Mouse (Mus musculus) neural tube, embryonic 14.5 days (tissue): ENCODE results near the gene Thap11. TPM values are rescaled to one million over a fixed set of nuclear protein-coding genes. Genes with fewer than 3 reads are reported as not detected.
"Not testable (repeated sequence)": the region's sequence is repeated elsewhere in the genome, so short reads cannot be mapped to it uniquely, and the experiment has no call there.

ENCODE experiments used
- ATAC-seq: fragments of 200-750 bp; cut with Nextera tagmentation; 2 replicates; pipeline ENCODE4 v1.8.0; 2017; ENCODE audit warnings: low read depth, mild to moderate bottlenecking, moderate TSS enrichment, moderate library complexity
- H3K27ac ChIP-seq: fragments of 300-500 bp; sonication (generic); 2 replicates; pipeline ENCODE4 v1.5.1; 2014; ENCODE audit warnings: low read depth, mild to moderate bottlenecking, control low read depth, low read length, moderate library complexity, mixed read lengths
- H3K27me3 ChIP-seq: fragments of 300-500 bp; sonication (generic); 2 replicates; pipeline ENCODE4 v1.6.1; 2014; ENCODE audit warnings: low read length; ENCODE audit not compliant: control insufficient read depth, insufficient read depth
- H3K36me3 ChIP-seq: fragments of 300-500 bp; sonication (generic); 2 replicates; pipeline ENCODE4 v1.6.1; 2014; ENCODE audit warnings: low read length, mixed read lengths; ENCODE audit not compliant: control insufficient read depth, insufficient read depth
- H3K4me1 ChIP-seq: fragments of 300-500 bp; sonication (generic); 2 replicates; pipeline ENCODE4 v1.6.1; 2014; ENCODE audit warnings: low read length; ENCODE audit not compliant: control insufficient read depth, insufficient read depth
- H3K4me2 ChIP-seq: fragments of 300-500 bp; sonication (generic); 2 replicates; pipeline ENCODE4 v1.6.1; 2014; ENCODE audit warnings: mild to moderate bottlenecking, low read depth, low read length, control low read depth
- H3K4me3 ChIP-seq: fragments of 300-500 bp; sonication (generic); 2 replicates; pipeline ENCODE4 v1.5.1; 2014; ENCODE audit warnings: low read depth, low read length, control low read depth, mixed read lengths
- H3K9ac ChIP-seq: fragments of 300-500 bp; sonication (generic); replicated peaks from 2 replicates; pipeline ENCODE4 v1.6.1; 2014; ENCODE audit warnings: low read depth, mild to moderate bottlenecking, control low read depth, low read length, mixed read lengths
- H3K9me3 ChIP-seq: fragments of 300-500 bp; sonication (generic); 2 replicates; pipeline ENCODE4 v1.6.1; 2016; ENCODE audit warnings: low read length; ENCODE audit not compliant: control insufficient read depth
- WGBS: fragments of 180-500 bp; shearing (Covaris S2); extraction: QIAGEN DNeasy Blood & Tissue Kit; methylation state at CpG from one replicate; pipeline ENCODE4 v1.1.7; 2014; 5-methylcytosine and 5-hydroxymethylcytosine counted together
- polyA plus RNA-seq: library from polyadenylated mRNA; unstranded; fragments of >200 nt; fragmentation: Nextera tagmentation; extraction: Ambion mirVana; gene quantifications from 2 replicates; pipeline ENCODE4 v1.2.1, GENCODE M21; 2014

The Thap11 gene
- polyA plus RNA-seq, 1 experiment from 2014 or later, result 44.1 TPM

GRCm38 (mm10) chr8:105813241-105813640 is 41.7 kb upstream of the Thap11 start:
- H3K9me3 ChIP-seq, result no peaks in the 10 kb centered on the region

DNA sequence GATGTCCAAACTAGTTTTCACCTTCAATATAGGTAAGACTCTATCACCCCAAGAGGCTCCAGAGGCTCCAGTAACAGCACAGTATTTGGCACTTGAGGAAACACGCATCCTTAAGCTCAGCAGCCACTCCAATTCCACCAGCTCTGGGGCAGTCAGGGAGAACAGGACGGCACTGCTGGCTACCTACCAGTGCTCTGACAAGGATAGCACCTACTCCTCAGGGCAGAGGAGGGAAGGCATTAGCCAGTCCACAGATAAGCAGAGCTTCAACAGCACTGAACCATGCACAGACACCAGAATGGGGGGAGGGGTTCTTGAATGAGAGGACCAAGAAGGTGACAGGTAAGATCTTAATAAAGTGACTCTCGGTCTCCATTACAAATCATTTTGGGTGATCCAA is 35.3 kb upstream of the Thap11 start:
- no peak overlapping the region for H3K9ac ChIP-seq
- H3K4me2 ChIP-seq, result no peak overlapping the region
- WGBS, result 91% methylated on average over 3 of the region's 3 CpGs
- H3K27ac ChIP-seq, result no peak overlapping the region
- no peak for ATAC-seq
- no peaks in the 10 kb centered on the region for H3K9me3 ChIP-seq
- H3K4me3 ChIP-seq, result no peak overlapping the region
- peaks cover 16% of the 10 kb centered on the region; the same call in 1 of the 2 replicates for H3K36me3 ChIP-seq
- H3K4me1 ChIP-seq, result no peaks in the 10 kb centered on the region
- H3K27me3 ChIP-seq, result no peaks in the 10 kb centered on the region

More at GRCm38 (mm10) chr8:105813241-105813640, 41.7 kb upstream of the Thap11 start:
- WGBS, result over 99% methylated on average over 6 of the region's 6 CpGs
- no peak for ATAC-seq
- Histone ChIP-seq H3K4me2 (no peak overlapping the region), H3K4me3 (no peak overlapping the region), H3K4me1 (no peaks in the 10 kb centered on the region), H3K27me3 (no peaks in the 10 kb centered on the region), H3K27ac (no peak overlapping the region), H3K9ac (no peak overlapping the region), H3K36me3 (no peaks in the 10 kb centered on the region)

GRCm38 (mm10) chr8:105820925-105821324 is 34.0 kb upstream of the Thap11 start:
- no peak for ATAC-seq
- Histone ChIP-seq H3K4me1 (peaks cover 6% of the 10 kb centered on the region), H3K27ac (no peak overlapping the region), H3K9ac (no peak overlapping the region), H3K27me3 (no peaks in the 10 kb centered on the region), H3K9me3 (no peaks in the 10 kb centered on the region), H3K36me3 (peaks cover 17% of the 10 kb centered on the region; the same call in 1 of the 2 replicates), H3K4me2 (no peak overlapping the region), H3K4me3 (no peak overlapping the region)
- 100% methylated on average over 1 of the region's 1 CpGs for whole genome bisulfite sequencing

- Histone ChIP-seq H3K4me1 (peaks cover 10% of the 10 kb centered on the region), H3K9me3 (no peaks in the 10 kb centered on the region), H3K36me3 (peaks cover 15% of the 10 kb centered on the region; the same call in 1 of the 2 replicates), H3K9ac (no peak overlapping the region), H3K4me2 (peak overlapping the region; percentile 96), H3K27me3 (no peaks in the 10 kb centered on the region; the same call in 1 of the 2 replicates), H3K27ac (no peak overlapping the region), H3K4me3 (peak overlapping the region; percentile 98)
- ATAC-seq, result no peak
- 59% methylated on average over 4 of the region's 4 CpGs for WGBS
Observed at GRCm38 (mm10) chr8:105825506-105825905, 29.4 kb upstream of the Thap11 start.

- no peaks in the 10 kb centered on the region for H3K9me3 ChIP-seq
- WGBS, result 7% methylated on average over 4 of the region's 4 CpGs
Observed at GRCm38 (mm10) chr8:105826379-105826778, 28.6 kb upstream of the Thap11 start.

GRCm38 (mm10) chr8:105826861-105827848 is 27.8 kb upstream of the Thap11 start, which contains the start of the genes Ranbp10 and Tsnaxip1:
Gene Ranbp10, minus strand, starts transcription at chr8:105827350.
Gene Tsnaxip1, plus strand, starts transcription at chr8:105827731.
- Histone ChIP-seq H3K9ac (peak within 1 kb of the TSS; percentile 92), H3K4me2 (peak within 1 kb of the TSS; percentile 96), H3K9me3 (no peaks in the 10 kb centered on the region), H3K27ac (peak within 1 kb of the TSS; percentile 71), H3K27me3 (no peaks in the 10 kb centered on the region; the same call in 1 of the 2 replicates), H3K4me3 (peak within 1 kb of the TSS; percentile 98), H3K4me1 (peaks cover 10% of the 10 kb centered on the region), H3K36me3 (peaks cover 14% of the 10 kb centered on the region; the same call in 1 of the 2 replicates)
- ATAC-seq, result peak; percentile 99
- 0% methylated on average over 51 of the region's 52 CpGs for WGBS

More at GRCm38 (mm10) chr8:105826379-105826778, 28.6 kb upstream of the Thap11 start:
- peak overlapping the region; percentile 92 for H3K9ac ChIP-seq
- H3K27ac ChIP-seq, result peak overlapping the region; percentile 71; the same call in 1 of the 2 replicates
- peak overlapping the region; percentile 98 for H3K4me3 ChIP-seq
- H3K36me3 ChIP-seq, result peaks cover 14% of the 10 kb centered on the region; the same call in 1 of the 2 replicates
- peaks cover 10% of the 10 kb centered on the region for H3K4me1 ChIP-seq
- no peaks in the 10 kb centered on the region; the same call in 1 of the 2 replicates for H3K27me3 ChIP-seq
- peak overlapping the region; percentile 96 for H3K4me2 ChIP-seq
- ATAC-seq, result no peak

DNA sequence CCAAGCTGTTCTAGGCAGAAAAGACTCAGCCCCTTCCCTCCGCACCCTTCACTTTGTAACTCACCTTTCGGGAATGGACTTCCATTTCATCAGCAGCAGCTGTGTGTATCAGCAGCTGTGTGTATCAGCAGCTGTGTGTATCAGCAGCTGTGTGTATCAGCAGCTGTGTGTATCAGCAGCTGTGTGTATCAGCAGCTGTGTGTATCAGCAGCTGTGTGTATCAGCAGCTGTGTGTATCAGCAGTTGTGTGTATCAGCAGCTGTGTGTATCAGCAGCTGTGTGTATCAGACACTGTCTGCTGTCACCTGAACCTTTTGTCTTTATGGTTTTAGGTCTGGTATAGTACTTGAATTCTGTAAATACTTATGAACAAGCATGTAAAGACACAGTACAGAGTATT is 21.2 kb upstream of the Thap11 start:
- H3K4me1 ChIP-seq, H3K27ac ChIP-seq, H3K27me3 ChIP-seq, H3K9me3 ChIP-seq, H3K4me2 ChIP-seq, H3K4me3 ChIP-seq, ATAC-seq, H3K9ac ChIP-seq, H3K36me3 ChIP-seq: not testable (repeated sequence)
- 80% methylated on average over 2 of the region's 2 CpGs for WGBS

DNA sequence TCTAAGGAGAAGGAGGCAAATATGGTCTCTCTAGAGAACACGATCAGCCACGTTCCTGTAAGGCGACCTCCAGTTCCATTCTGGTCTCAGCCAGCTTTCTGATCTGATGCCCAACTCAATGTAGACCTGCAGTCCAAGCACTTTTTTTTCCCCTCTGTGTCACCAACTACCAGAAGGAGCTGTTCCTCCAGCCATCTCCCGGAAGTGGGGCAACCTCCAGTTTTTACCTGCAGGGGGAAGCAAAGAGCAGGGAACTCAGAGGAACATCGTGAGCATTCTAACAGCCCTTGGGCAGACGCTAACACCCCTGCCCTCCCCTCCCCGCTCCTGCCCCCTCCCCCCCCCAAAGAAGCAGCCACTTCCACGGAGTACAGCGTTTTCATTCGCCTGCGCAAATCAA is 19.6 kb upstream of the Thap11 start:
- Histone ChIP-seq H3K36me3 (no peaks in the 10 kb centered on the region), H3K9ac (no peak overlapping the region), H3K27me3 (no peaks in the 10 kb centered on the region), H3K4me3 (no peak overlapping the region), H3K4me1 (no peaks in the 10 kb centered on the region), H3K27ac (no peak overlapping the region), H3K4me2 (no peak overlapping the region), H3K9me3 (no peaks in the 10 kb centered on the region)
- WGBS, result 31% methylated on average over 10 of the region's 11 CpGs
- no peak for ATAC-seq

GRCm38 (mm10) chr8:105836991-105837390 is 17.9 kb upstream of the Thap11 start:
- Histone ChIP-seq H3K4me3 (no peak overlapping the region), H3K27ac (no peak overlapping the region), H3K9me3 (no peaks in the 10 kb centered on the region), H3K9ac (no peak overlapping the region), H3K27me3 (no peaks in the 10 kb centered on the region), H3K4me2 (no peak overlapping the region), H3K4me1 (no peaks in the 10 kb centered on the region), H3K36me3 (no peaks in the 10 kb centered on the region)
- WGBS, result 91% methylated on average over 6 of the region's 6 CpGs
- ATAC-seq, result no peak
